Mouse (Mus musculus) brain, embryonic 14.5 days (tissue): ENCODE results near the gene Fggy.

Experiments used
- CTCF ChIP-seq: fragments of 200-500 bp; IDR thresholded peaks from 2 replicates; pipeline ENCODE4 v1.5.1; 2012; ENCODE audit warnings: inconsistent platforms, mild to moderate bottlenecking, moderate library complexity, borderline replicate concordance; ENCODE audit not compliant: insufficient read depth, insufficient read length; ENCODE audit errors: extremely low read depth
- POLR2A ChIP-seq: fragments of 200-500 bp; IDR thresholded peaks from 2 replicates; pipeline ENCODE4 v1.6.1; 2012; ENCODE audit warnings: mild to moderate bottlenecking, inconsistent platforms, borderline replicate concordance; ENCODE audit not compliant: poor library complexity, insufficient read depth, insufficient read length, severe bottlenecking; ENCODE audit errors: extremely low read depth

DNA sequence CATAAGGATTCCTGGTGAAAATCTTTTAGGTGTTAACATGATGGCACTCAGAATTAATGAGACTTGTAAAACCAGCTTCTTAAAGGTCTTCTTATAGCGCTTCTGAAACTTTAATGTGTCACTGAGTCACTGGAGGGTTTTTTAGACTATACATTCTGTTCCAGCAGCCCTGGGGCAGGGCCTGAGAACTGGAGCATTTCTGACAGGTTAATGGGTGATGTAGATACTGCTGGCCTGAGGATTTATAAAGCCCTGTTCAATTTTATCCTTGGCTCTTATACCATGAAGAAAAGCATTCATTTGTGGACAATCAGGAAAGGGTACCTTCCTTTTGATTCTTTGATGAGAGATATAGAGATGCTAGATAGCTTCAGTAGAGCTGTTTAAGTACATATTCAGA, 45.9 kb downstream of the Fggy start:
- TF ChIP-seq CTCF (no peak), POLR2A (no peak)
